Mouse (Mus musculus) liver, embryonic 14.5 days (tissue): ENCODE measurements around the gene Ocel1.

Experiments used
- CTCF ChIP-seq: IDR thresholded peaks from 2 replicates; pipeline ENCODE4 v1.5.1; 2016; ENCODE audit warnings: antibody characterized with exemption, low read depth, control low read depth
- EP300 ChIP-seq: IDR thresholded peaks from 2 replicates; pipeline ENCODE4 v1.6.1; 2016; ENCODE audit warnings: antibody characterized with exemption, low read depth

DNA sequence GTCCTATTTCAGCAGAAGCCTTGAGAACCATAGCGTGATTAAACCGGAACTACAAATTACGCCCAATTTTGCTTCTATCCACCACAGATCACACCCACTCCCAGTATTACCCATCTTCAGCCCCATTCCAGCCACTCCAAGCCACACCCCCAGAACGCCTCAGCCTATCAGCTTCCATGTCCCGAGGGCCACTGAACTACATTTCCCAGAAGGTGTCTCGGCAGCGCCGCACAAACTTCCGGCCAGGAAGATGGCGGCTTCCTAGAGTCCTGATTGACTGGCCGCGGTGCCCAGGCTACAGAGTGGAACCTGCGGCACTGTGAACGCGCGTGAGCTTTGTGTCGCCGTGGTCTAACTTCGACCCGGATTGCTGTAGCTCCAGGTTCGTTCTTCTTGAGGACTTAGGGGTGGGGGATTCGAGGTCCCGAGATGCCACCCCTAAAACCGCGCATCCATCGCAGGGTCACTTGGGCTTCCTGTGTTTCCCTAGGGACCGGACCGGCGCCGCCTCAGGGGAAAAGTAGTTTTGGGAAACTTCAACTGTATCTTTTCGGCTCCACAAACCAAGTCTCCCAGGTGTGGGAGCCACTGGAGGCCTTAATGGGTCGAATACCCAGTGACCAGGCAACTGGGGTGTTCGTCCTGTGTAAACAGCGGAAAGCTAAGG lies 25.7 kb downstream of the Ocel1 start, which contains the start of gene Babam1:
- TF ChIP-seq CTCF (no peak), EP300 (no peak)
